Mouse (Mus musculus) ES-Bruce4 (cell line): ENCODE data around the gene Slc2a1.
A peak's percentile ranks its signal among the peaks of the same experiment; 100 is the strongest.

ENCODE experiments used
- CTCF ChIP-seq: IDR thresholded peaks from one replicate; pipeline ENCODE4 v1.8.1; 2011; ENCODE audit warnings: low read depth, low read length
- POLR2A ChIP-seq: IDR thresholded peaks from one replicate; pipeline ENCODE4 v1.8.1; 2011; ENCODE audit warnings: low read length; ENCODE audit not compliant: insufficient read depth

DNA sequence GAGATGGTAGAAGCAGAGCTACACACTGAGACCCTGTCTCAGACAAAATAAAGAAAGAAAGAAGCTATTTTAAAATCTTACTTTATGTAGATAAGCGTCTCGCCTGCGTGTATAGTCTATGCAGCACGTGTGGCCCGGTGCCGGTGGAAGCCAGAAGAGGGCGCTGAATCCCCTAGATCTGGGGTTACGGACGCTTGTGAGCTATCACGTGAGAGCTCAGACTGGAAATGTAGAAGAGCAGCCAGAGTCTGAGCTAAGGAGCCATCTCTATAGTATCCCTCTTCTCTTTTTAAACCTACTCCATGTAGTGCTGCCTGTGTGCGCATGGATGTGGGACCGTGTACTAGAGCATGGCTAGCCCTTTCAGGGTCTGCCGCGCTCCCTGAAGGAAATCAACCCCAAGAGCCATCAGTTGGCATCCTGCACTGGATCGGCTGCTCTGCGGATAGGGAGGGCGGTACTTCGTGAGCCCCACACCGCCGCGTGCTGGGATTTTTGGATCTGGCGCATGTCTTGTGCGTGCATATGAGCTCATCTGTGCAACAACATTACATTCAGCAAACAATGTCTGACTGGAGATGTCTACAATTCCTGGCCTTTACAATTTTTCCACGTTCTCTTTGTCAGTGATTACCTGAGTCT, 33.8 kb downstream of the Slc2a1 start:
- TF ChIP-seq CTCF = peak; percentile 87
- TF ChIP-seq POLR2A = no peak
